Mouse (Mus musculus): ENCODE measurements around the gene Selenoo.

Gene Selenoo

GRCm38 (mm10) chr15:89088607-89089247, at the start of gene Selenoo:
Gene Selenoo (plus strand): TSS chr15:89089084.
- DNase-seq (ENCODE audit: extremely low read depth, low read depth) = peak; percentile 65

DNA sequence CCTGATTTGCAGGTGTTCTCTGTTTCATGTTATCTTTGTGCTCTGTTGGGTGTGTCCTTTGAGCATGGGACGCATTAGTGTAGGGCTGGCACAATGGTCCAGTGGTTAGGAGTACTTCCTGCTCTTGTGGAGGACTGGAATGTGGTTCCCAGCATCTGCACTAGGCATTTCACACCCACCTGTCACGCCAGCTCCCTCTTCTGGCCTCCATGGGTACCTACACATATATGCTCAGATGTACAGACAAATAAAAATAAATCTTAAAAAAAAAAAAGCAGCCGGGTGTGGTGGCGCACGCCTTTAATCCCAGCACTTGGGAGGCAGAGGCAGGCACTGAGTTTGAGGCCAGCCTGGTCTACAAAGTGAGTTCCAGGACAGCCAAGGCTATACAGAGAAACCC, 44.5 kb upstream of the Selenoo start:
- no peak for DNase-seq (ENCODE audit: extremely low read depth, low read depth)

- DNase-seq (ENCODE audit: extremely low read depth, low read depth) = no peak
These were observed 42.5 kb upstream of the Selenoo start for GRCm38 (mm10) chr15:89046356-89046755.

DNA sequence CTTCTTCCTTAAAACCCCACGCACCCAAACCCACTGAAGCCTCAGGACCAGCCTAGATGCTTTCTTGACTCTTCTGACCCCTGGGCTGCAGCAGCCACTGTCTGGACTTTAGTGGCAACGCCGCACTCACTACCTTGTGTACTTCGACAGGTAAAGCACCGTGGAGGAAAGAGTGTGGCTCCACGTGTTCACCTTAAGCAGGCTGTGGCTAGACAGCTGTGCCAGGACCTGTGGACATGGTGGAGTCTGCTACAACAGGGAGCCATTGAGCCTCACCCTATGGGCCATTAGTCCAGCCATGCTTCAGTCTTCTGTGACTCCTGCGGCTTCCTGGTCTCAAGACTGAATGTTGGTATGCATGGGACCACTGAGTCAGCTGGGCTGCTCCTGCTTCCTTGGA, 34.2 kb upstream of the Selenoo start:
- DNase-seq (ENCODE audit: extremely low read depth, low read depth) = no peak

DNA sequence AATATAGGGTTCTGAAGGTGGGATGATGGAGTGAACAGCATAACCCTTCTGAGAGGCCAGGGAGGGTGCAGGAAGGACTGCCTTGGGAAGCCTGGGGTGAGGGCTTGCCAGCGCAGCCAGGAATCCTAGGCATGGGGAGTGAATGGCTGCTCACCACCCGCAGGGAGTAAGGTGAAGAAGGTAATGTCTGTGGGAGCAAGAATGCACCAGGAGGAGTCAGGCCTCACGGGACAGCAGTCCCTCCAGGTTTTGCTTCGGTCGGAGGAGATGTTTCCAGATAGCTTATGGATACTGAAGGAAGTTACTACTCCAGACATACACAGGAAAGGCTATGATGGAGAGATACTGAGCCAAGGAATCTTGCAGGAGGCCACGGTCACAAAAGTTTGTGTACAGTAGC, 30.1 kb upstream of the Selenoo start:
- DNase-seq (ENCODE audit: extremely low read depth, low read depth) = no peak

- no peak for DNase-seq (ENCODE audit: extremely low read depth, low read depth)
These were observed 29.5 kb upstream of the Selenoo start, which contains the start of gene Panx2 for GRCm38 (mm10) chr15:89059161-89059931. Gene Panx2 (plus strand): TSS chr15:89059734.

DNA sequence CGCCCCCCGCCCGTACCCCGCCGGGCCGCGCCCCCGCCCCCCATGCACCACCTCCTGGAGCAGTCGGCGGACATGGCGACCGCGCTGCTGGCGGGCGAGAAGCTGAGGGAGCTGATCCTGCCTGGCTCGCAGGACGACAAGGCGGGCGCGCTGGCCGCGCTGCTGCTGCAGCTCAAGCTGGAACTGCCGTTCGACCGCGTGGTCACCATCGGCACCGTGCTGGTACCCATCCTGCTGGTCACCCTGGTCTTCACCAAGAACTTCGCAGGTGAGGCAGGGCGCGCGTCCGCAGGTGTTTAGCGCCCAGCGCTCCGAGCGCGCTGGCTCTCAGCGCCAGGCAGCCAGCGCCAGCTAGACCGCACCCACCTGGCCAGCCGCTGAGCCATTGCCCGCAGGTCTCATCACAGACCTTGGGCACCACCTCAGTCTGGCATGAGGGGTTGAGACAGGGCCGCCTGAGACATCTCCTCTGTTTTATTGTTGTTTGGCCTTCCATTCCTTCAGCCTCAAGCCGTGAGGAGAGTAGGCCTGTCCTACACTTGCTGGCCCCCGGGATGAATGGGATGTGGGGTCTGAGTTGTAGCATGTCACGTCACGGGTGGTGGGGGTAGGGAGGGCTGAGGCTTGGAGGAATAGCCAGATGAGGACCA, 28.7 kb upstream of the Selenoo start:
- DNase-seq (ENCODE audit: extremely low read depth, low read depth) = no peak

DNA sequence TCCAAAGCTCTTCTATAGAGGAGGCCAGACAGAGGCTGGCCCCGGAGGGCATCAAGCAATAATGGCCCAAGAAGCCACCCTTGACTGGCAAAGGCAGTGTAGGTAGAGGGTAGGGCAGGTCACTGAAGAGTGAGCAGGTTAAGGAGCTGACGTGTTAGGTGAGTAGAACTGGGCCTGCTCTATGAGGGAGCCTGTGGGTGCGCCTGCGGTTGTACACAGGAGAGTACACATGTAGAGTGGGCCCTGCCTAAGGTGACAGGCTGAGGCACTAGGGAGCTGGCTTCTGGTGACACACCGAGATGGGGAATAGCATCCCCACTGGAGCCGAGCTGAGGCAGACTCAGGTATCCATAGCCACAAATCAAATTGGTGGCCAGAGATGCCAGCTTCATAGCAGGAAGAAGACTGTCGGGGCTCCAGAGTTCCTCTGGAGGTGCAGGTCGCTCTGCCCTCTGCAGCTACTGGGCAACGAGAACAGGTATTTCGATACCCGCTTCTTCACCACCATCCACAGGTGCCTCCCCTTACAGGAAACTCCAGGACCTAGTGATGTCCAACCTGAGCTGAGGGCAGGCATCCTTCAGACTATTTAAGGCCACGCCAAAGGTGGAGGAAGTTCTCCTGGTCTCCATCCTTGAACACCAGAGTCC, 27.9 kb upstream of the Selenoo start:
- DNase-seq (ENCODE audit: extremely low read depth, low read depth) = no peak

DNA sequence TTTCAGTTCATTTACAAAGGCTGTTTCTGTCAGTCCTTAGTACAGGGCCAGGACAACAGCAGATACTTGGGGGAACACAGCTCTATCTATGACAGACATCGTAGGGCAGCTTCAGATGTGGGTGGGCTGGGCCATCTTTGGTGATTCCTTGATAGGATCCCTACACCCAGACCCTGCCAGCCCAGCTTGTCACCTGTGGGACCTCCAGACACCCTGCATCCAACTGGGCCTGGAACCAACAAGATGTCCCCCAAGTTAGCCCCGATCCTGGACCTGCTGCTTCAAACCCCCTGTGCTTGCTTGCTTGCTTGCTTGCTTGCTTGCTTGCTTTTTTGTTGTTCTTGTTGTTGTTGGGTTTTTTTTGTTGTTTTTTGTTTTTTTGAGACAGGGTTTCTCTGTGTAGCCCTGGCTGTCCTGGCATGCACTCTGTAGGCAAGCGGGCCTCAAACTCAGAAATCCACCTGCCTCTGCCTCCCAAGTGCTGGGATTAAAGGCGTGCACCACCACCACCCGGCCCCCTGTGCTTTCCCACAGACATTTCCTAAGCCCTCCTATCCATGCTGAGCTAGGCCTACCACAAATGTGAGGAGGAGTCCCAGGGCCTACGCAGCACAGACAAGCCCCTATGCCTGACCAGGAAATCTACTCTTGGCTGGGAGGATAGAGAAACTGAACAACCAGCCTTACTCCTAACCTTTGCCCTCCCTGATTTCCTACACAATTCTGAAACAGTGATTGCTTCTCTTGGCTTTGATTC, 26.9 kb upstream of the Selenoo start:
- no peak for DNase-seq (ENCODE audit: extremely low read depth, low read depth)

- no peak for DNase-seq (ENCODE audit: extremely low read depth, low read depth)
These were observed 26.4 kb upstream of the Selenoo start for GRCm38 (mm10) chr15:89062518-89062910.

DNA sequence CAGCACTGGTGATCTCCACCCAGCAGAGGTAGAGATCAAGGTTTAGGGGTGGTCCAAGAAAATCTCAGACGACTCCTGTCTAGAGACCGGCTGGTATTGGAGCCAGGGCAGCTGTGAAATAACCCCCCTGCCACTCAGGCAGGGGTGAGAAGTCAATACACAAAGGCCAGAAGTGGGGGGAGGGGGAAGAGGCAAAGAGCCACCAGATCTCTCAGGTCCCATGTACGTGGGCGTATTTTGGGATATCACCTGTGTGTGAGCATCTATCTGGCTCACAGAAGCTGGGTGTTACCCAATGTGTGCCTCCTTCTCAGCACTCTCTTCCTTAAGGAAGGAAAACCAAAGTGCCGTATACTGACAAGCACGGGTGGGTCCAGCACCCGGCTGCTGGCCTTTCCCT, 25.9 kb upstream of the Selenoo start:
- DNase-seq (ENCODE audit: extremely low read depth, low read depth) = no peak

GRCm38 (mm10) chr15:89063536-89063935, 25.3 kb upstream of the Selenoo start:
- DNase-seq (ENCODE audit: extremely low read depth, low read depth) = no peak

- DNase-seq (ENCODE audit: extremely low read depth, low read depth) = no peak
These were observed 24.0 kb upstream of the Selenoo start for GRCm38 (mm10) chr15:89064891-89065290.

GRCm38 (mm10) chr15:89067609-89068008, 21.3 kb upstream of the Selenoo start:
- DNase-seq (ENCODE audit: extremely low read depth, low read depth) = no peak

GRCm38 (mm10) chr15:89068226-89068625, 20.7 kb upstream of the Selenoo start:
- no peak for DNase-seq (ENCODE audit: extremely low read depth, low read depth)

- DNase-seq (ENCODE audit: extremely low read depth, low read depth) = no peak
These were observed 19.5 kb upstream of the Selenoo start for GRCm38 (mm10) chr15:89069336-89069840.

GRCm38 (mm10) chr15:89070606-89071005, 18.3 kb upstream of the Selenoo start:
- no peak for DNase-seq (ENCODE audit: extremely low read depth, low read depth)

GRCm38 (mm10) chr15:89073993-89074603, 14.8 kb upstream of the Selenoo start:
- no peak for DNase-seq (ENCODE audit: extremely low read depth, low read depth)

GRCm38 (mm10) chr15:89074613-89075477, 14.0 kb upstream of the Selenoo start, which contains the start of gene Trabd:
Gene Trabd (plus strand): TSS chr15:89075124.
- DNase-seq (ENCODE audit: extremely low read depth, low read depth) = no peak
